Mouse (Mus musculus) hindlimb bud, embryonic 11.5 days (tissue): ENCODE results near the gene Zfp648.

Experiments used
- DNase-seq: peaks from one replicate; pipeline ENCODE4 v3.0.0-alpha.2; 2012; ENCODE audit warnings: low read depth, low spot score; ENCODE audit errors: extremely low spot score

Zfp648 gene

DNA sequence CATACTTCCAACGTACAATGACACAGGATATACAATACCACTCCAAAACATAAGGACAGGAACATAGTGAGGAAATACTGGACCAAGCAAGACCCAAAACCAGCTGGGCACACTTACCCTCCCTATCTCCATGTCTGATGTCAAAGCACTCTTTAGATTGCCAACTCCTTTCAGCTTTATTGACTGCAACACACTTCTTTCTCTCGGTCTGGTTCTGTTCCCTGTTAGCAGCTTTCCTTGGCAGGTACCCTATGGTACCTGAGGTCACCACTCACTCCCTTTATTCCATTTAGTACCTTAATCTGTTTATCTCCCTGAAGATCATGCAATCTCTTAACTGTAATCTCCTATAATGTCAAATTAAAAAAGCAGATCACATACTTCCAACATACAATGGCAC is 19.0 kb downstream of the Zfp648 start:
- DNase-seq, result no peak

DNA sequence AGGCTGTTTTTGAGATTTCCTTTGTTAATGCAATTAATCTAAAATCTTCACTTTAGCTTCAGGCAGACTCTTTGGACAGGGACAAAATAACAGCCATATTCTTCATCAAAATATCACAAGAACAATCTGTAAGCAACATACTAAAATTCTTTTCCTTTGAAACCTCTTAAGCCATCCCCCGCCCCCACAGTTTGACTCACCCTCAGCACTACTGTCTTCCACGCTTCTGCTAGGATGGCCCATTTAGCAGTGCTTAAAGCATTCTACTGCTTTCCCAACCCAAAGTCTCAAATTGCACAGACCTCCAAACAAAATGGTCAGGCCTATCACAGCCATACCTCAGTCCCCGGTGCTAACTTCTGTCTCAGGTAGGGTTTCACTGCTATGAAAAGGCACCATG is 19.6 kb downstream of the Zfp648 start:
- no peak for DNase-seq

- no peak for DNase-seq
Measured at GRCm38 (mm10) chr1:154223807-154224207, 22.8 kb downstream of the Zfp648 start.

DNA sequence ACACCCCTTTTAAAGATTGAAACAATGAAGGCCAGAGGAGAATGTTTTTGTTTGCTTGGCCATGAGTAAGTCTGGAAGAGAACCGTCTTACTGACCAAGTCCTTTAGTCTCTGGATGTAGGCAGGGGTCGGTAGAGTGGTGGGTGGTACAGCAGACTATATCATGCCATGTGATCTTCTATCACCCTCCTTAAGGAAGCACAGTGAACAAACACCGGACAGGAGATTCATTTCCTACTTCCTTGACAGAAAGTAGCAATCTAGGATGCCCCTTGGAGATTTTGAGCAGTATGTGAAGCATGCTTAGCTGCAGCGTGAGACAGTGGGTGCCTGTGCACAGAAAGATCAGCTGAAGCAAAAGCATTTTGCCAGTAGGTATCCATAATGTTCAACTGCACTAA is 31.6 kb downstream of the Zfp648 start:
- no peak for DNase-seq

GRCm38 (mm10) chr1:154233033-154233432 is 32.0 kb downstream of the Zfp648 start:
- no peak for DNase-seq

GRCm38 (mm10) chr1:154234814-154235213 is 33.8 kb downstream of the Zfp648 start:
- DNase-seq, result no peak

DNA sequence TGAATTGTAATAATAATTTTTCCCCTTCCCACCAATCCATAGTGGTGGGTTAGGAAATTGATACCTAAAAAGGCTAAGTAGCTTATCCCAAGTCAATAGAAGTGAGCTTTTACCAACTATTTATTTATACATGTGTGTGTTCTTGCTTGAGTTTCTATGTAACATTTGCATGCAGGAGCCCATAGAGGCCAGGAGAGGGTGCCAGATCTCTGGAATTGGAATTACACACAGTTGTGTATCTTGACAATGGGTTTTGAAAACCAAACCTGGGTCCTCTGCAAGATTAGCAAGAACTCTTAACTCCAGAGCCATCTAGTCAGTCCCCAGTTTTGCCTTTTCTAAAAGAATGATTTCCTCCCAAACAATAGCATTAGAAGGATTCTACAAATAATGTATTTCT is 37.9 kb downstream of the Zfp648 start:
- DNase-seq, result no peak

GRCm38 (mm10) chr1:154251186-154251585 is 50.2 kb downstream of the Zfp648 start:
- no peak for DNase-seq

GRCm38 (mm10) chr1:154252739-154253138 is 51.8 kb downstream of the Zfp648 start:
- DNase-seq, result no peak
